Mouse (Mus musculus) testis, postnatal 10 days (tissue): Measurements from ENCODE around the gene Cggbp1.

Experiments
- DNase-seq: peaks from one replicate; pipeline ENCODE4 v3.0.0; 2021; ENCODE audit warnings: low spot score

Gene Cggbp1

DNA sequence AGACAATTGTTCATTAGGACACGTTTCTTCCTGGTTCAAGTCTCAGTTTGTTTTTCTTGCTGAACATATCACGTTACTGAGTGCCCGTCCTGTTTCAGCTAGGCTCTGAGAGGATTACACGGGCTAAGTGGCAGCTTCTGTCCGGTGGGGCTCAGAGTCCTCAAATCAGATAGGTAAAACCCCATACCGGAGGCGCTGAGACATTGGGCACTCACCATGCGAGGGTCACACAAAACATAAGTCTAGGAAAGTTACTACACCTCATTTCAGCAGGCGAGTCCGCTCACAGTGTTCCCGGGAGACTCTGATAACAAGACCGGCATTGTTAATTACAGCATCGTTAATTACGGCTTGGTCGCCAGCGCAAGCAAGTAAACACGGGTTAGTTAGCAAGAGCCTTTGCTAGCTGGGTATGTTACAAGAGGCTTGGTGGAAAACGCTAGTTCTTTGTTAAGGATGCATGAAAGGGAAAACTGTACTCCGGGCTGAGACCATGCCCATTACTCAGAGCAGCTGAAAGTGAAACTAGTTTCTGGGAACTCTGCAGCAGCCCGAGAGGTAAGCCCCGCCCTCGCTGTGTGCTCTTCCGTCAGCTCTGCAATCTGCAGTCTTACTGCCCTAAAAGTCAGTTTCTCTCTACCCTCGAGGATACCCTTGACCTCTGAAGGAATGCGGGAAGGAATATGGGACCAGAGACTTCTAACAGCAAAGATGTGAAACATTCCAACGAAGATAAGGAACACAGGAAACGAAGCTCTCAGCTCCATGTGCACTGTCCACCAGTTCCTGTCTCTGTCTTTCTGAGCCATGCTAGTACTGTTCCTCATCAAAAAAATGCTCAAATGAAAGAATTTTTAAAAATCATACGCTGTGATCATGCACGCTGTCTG is 21.9 kb downstream of the Cggbp1 start:
- DNase-seq = peak; percentile 78

DNA sequence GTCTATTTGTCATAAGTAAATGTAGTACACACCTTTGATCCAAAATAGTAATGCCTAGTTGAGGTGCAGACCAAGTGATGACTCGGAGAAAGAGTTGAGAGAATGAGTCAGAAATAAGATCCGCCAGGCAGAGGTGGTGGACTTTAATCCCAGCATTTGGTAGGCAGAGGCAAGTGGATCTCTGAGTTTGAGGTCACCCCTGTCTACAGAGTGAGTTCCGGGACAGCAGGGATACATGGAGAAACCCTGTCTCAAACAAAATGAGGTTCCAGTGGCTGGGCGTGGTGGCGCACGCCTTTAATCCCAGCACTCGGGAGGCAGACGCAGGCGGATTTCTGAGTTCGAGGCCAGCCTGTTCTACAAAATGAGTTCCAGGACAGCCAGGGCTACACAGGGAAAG is 23.6 kb downstream of the Cggbp1 start:
- no peak for DNase-seq

- DNase-seq = no peak
Observed at GRCm38 (mm10) chr16:64875822-64876221, 24.0 kb downstream of the Cggbp1 start.

DNA sequence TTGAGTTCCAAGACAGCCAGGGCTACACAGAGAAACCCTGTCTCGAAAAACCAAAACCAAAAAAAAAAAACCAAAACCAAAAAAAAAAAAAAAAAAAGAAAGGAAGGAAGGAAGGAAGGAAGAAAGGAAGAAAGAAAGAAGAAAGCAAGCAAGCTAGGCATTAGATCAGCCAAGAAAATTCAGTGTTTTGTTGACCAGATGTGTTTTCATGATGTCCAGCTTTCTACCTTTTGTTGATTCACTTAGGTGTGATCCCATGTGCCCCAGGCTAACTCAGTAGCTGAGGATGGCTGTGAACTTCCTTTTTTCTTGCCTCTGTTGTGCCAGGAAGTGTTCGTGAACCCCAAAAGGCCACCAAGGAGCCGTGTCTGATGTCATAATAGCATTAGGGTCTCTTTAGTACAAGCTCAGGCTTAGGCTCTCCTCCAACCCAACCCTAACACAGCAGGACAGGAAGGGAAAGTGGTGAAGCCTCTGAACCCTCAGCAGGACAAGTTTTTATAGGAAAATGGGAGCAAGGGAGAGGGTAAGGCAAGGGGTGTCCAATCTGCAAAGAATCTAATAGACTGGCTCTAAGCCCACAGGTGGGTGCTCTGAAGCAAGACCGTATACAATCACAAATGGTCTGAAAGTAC is 25.0 kb downstream of the Cggbp1 start:
- no peak for DNase-seq

DNA sequence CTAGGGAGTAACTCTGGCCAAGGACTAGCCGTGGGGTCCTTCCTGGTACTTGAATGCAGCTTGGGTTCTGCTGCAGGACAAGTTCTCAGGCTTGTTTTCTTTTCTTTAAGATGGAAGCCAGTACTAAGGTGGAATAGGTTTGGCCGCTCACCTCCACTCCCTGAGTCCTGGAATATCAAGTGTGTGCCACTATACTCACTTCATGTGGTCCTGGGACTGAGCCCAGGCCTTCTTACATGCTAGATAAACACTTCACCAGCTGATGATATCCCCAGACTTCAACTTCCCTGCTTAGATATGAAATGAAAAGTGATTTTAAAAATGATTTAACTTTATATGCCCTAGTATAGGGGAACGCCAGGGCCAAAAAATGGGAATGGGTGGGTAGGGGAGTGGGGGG is 25.5 kb downstream of the Cggbp1 start:
- DNase-seq = no peak

DNA sequence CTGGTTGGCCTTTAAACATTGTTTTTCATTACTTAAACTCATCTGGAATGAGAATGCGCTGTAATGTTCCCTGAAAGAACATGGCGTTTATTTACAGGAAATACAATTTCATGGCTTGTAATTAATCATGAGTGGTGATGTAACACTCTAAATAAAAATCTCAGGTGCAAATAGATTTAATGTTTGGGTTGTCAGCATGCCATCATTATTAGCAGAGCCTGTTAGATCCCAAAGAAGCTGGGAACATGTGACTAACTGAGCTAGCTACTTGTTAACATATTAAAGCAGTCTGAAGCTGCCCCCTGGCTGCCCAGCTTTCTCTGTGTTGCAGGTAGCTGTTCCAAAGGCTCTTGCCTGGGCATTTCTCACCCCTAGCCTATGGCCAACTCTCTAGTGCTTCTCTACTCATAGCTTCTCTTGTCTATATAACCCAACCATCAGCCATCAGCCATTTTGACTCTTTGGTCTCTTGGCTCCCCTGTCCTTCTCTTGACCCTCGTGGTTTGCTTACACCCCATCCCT is 26.9 kb downstream of the Cggbp1 start:
- no peak for DNase-seq

- no peak for DNase-seq
Observed at GRCm38 (mm10) chr16:64879735-64880134, 27.9 kb downstream of the Cggbp1 start.

GRCm38 (mm10) chr16:64880986-64881385 is 29.2 kb downstream of the Cggbp1 start:
- DNase-seq = no peak

- no peak for DNase-seq
Observed at GRCm38 (mm10) chr16:64881442-64881841, 29.6 kb downstream of the Cggbp1 start.

GRCm38 (mm10) chr16:64883896-64884295 is 32.1 kb downstream of the Cggbp1 start:
- DNase-seq = no peak

DNA sequence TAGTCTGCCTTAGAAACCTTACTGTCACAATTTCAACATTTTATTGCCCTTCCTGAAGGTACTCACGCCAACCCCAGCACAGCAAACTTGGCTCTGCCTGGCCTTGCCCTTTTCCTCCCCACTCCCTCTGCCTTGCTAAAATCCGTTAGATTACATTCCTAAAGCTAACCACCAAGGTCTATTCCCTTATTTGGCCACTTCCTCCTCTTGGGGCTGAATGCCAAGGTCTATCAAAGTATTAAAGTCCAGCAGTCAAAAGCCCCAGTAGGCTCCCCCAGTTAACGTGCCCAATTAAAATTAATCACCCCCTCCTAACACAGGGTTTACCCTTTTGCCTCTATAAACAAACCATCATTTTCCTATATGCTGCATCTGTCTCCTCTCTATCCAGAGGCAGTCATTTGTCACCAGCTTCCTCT is 32.6 kb downstream of the Cggbp1 start:
- peak; percentile 46 for DNase-seq

GRCm38 (mm10) chr16:64885142-64885541 is 33.3 kb downstream of the Cggbp1 start:
- no peak for DNase-seq

DNA sequence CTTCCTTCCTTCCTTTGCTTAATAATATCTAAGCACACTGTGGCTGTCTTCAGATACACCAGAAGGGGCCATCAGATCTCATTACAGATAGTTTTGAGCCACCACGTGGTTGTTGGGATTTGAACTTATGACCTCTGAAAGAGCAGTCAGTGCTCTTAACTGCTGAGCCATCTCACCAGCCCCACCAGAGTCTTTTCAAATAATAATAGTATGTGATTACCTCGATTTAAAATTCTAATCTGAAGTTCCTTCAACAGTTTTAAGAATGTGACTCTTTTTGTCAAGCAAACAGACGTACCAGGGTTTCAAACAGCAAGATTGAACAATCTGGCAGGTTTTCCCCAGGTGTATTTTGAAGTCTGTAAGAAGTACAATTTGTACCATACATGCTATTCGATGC is 33.8 kb downstream of the Cggbp1 start:
- DNase-seq = no peak

- no peak for DNase-seq
Observed at GRCm38 (mm10) chr16:64889496-64889895, 37.7 kb downstream of the Cggbp1 start.

- DNase-seq = no peak
Observed at GRCm38 (mm10) chr16:64899084-64899483, 47.3 kb downstream of the Cggbp1 start.

- no peak for DNase-seq
Observed at GRCm38 (mm10) chr16:64903328-64903727, 51.5 kb downstream of the Cggbp1 start.

- no peak for DNase-seq
Observed at GRCm38 (mm10) chr16:64907112-64907511, 55.3 kb downstream of the Cggbp1 start.

DNA sequence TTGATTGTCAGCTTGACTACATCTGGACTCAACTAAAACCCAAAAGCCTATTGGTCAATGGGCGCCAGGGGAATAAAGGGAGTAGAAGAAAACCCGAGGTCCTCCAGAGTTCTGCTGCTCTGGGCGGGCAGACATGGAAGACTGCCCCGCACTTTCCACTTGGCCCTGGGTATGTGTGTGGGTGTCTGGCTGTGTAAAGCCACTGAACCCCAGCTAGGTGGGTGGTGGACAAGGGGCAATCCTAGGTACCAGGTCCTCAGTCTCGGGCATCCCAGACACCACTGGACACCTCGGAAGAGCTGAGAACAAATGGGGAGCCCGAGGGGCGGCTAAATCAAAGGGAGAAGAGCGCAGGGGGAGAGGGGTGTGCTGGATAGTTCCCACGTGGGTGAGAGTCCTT is 57.0 kb downstream of the Cggbp1 start:
- no peak for DNase-seq
